Mouse (Mus musculus) thymus, postnatal 25 days (tissue): Measurements from ENCODE around the gene Atp8b5.
A peak's percentile ranks its signal among the peaks of the same experiment; 100 is the strongest.

ENCODE experiments used
- DNase-seq: peaks from one replicate; pipeline ENCODE4 v3.0.0; 2022

The Atp8b5 gene

DNA sequence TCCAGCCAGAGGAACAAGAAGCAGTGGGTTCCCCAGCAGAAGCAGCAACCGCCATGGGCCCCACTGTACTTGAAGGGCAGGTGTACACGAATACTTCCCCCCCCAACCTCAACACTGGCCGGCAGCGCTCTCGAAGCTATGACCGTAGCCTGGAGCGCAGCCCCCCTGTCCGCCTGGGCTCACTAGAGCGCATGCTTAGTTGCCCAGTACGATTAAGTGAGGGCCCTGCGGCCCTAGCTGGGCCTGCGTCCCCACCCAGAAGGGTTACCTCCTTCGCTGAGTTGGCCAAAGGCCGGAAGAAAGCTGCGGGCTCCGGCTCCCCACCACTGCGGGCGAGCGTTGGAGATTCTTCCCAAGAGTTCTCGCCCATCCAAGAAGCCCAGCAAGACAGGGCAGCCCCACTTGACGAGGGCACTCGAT lies 149.1 kb downstream of the Atp8b5 start:
- DNase-seq = no peak

DNA sequence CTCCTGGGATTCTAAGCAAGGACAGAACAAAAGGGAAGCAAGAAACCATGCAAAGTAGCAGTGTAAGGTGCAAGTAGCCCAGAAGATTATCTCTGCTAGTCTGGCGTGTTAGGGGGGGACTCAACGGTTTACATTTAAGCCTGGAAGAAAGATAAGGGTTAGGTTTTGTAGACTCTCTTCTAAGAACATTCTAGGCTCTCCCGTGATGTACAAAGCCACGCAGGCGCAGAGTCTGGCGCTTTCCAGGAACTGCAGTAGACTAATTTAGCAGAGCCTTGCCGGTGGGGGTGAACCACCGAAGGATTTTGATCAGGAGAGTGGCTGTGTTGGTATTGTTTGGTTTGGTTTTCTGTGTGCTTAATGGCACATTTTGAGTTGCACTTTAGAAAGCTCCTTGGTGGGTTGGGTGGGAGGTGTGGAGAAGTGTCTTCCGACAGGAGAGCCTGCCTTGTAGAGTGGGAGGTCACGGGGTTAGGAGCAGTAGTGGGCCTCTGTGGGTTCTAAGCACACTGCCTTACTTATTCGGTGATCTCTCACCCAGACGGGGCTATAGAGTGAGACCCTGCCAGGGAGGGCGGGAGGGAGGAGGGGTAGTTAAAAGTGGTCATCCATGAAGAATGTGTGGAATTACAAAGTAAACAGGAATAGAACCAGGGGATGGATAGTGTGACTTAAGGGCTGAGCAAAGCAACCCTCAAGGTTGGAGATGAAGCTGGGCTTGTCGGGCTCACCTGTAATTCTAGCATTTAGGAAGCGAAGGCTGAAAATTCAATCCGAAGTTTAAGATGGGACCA lies 150.5 kb downstream of the Atp8b5 start:
- no peak for DNase-seq

DNA sequence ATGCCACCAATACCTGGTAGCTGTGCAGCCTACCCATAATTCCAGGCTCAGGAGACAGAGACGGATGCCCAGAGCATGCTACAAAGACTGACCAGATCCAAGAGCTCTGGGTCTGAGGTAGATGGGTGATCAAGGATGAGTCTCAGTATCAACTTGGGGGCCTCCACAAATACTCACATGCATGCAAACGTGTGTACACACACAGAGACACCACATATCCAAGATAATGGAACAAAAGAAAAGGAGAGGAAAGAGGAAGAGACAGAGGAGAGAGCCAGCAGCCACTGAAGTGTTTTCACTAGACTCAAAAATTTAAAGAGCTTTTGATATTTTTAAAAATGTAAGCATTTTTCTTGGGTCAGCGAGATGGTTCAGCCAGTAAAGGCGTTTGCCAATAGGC lies 151.5 kb downstream of the Atp8b5 start:
- no peak for DNase-seq

DNA sequence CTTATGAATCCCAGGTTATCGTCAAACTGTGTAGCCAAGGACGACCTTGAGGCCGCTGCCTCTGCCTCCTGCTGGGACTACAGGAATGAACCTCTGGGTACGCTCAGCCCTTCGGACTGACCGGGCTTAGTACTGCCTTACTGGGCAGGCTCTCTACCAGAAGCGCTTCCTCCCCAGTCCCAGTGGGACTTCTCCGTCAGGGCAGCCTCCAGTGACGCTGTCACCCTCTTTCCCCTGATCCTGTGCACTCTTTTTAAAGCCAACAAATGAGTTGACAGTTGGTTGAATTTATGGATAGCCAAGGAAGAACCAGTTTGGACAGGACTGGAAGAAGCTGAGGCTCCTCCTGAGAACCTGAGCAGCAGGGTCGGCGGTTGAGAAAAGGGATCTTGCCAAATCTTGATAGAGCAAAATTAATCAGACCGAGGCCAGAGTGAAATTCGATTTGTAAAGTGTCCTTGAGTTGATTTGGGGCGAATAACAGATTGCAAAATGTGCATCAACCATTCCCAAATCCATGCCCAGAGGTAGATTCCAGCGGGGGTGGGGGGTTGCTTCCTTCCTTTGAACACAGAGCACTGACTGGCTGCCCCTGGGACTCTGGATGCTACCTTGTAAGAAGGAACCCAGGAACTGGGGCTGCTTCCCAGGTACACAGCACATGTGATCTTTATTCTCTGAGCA lies 152.2 kb downstream of the Atp8b5 start:
- DNase-seq = no peak

DNA sequence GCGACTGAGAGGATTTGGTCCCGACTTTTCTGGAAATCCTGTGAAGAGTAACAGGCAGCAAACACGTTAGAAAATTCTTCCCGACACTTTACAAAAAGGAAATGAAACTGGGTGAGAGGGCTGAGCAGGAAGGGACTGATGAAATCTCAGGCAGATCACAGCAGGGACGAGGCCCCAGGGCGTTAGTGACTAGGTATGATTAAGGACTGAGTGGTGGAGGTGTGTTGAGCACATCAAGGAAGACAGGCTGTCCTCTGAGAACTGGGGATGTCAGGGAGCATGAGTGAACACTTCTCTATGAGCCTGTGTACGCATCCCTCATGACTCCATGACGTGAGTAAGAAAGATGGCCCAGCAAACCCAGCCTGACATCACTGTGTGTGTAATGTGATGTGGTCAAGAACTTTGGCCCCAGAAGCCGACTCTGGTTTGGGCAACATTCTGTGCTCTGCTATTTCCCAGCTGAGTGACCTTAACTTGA lies 152.9 kb downstream of the Atp8b5 start:
- DNase-seq = no peak

DNA sequence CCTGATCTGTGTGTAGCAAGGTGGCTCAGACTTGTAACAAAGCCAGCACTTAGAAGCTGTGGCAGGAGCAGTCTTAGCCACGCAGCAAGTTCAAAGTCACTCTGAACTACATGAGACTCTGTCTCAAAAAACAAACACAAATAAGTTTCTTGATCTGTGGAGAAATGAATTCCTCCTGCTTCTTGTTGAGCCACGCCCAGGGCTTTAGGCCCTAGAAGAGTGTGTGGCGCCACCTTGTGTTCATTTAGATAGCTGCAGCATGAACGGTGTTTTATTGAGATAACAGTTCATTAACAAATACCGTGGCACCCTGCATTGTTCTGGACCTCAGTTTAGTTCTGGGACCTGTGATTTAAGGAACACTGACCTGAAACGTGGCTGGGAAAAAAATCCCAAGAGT lies 153.3 kb downstream of the Atp8b5 start:
- DNase-seq = peak; percentile 64

DNA sequence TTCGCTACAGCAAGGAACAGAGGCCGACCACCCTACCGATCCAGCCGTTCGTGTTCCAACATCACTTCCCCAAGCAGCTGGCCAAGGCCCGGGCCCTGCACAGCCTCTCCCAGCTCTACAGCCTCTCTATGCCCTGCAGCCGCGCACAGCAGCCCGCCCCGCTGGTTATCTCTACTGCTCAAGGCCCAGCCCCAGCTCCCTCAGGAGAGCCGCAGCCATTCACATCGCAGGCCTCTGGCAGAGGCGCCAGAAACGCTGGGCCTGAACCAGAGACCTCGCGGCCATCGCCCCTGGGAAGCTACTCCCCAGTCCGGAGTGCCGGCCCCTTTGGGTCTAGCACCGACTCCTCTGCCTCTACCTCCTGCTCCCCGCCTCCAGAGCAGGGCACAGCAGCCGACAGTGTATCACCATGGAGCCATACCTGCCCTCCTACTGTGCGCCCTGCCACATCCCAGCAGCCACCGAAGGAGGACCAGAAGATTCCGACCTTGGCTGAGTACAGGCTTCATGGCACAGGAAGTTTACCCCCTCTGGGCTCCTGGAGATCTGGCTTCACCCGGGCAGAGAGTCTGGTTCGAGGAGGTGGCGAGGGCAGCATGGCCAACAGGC lies 154.8 kb downstream of the Atp8b5 start:
- no peak for DNase-seq
